Mouse (Mus musculus) adipocyte (in vitro differentiated cells): ENCODE measurements around the gene Zranb3.
"Not testable (repeated sequence)": the region's sequence is repeated elsewhere in the genome, so short reads cannot be mapped to it uniquely, and the experiment has no call there.

Source experiments
- DNase-seq: peaks from one replicate; pipeline ENCODE4 v3.0.0-alpha.2; 2016; ENCODE audit warnings: low spot score

Gene Zranb3

DNA sequence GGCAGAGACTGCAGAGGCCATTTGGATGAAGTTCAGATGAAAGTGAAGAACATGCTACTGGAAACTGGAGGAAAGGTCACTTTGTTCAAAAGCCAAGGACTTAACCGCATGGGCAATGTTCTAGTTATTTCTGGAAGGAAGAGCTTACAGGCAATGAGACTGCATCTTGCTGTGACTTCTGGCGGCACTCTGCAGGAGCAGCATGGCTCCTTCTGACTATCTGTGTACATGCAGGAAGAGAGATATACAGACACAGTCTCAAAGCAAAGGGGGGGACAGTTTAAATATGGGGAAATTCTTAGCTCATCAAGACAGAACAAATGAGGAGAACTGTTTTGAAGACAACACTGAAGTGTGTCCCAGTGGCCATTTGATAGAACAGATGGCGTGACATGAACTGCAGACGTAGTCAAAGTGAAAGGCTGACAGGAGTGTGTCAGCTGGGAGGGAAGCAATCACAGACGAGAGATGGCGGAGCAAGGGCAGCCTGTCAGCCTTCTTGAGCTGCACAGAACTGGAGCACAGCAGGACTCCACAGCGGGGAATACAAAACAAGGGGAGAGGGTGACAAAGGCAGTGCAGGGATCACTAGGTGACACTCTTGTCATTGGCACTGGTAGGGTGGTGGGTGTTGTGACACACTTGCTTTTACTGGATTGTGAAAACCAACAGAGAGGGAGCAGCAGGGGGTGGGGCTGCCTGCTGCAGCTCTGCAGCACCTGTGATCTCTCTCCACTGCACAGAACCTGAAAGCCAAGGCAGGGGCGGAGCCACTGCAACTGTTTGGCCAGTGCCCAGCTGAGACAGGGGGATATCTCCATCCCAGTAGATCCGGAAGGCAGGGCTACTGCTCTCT, 112.7 kb downstream of the Zranb3 start:
- peak; percentile 81 for DNase-seq

DNA sequence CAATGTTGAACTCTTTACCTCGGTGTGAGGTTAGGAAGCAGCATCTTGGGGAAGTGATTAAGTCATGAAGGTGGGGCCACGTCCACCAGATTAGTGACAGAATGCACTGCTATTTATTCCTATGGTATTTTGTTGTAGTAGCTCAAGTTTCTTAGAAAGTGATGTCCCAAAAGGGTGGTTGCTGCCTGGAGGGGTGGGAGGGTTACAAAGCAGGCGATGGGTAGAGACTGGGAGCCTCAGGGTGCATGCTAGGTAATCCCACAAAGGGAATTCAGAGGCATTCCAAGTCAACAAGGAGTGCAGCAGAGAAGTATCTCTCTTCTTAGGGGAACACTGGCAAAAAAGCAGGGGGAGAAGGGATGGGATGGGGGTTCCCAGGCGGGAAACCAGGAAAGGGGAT, 113.5 kb downstream of the Zranb3 start:
- DNase-seq, result no peak

- no peak for DNase-seq
Measured at GRCm38 (mm10) chr1:127988246-127988645, 114.6 kb downstream of the Zranb3 start.

- no peak for DNase-seq
Measured at GRCm38 (mm10) chr1:127985391-127985790, 117.5 kb downstream of the Zranb3 start.

DNA sequence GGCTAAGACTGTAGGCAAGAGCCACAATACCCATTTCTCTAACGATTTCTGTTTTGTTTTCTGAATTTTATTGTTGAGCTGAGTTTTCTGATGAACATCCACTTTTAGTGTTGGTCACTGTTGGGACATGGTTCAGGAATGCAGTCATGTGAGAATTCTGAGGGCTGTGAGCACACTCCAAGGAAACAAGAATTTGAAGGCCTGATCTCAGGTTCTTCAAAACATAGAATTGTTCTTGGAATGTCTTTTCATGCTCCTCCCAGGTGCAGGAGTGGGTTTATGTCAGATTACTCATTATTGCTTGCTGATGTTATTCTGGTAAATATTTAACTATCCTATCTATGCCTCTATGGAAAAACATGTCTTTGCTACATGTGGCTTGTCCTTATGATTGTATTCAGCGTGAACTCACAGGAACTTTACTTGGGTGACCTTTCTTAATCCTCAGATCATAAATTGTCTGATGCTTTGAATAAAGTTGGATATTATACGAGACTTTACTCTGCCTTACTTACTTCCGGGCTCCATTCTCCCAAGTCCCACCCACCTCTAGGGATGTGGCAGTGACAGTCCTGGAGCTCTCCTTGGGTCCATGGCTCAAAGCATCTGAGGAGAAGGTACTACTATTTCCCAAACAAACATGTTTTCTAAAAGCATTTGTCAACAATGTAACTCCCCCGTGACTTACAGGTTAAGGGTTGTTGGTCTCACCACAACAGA, 119.4 kb downstream of the Zranb3 start:
- DNase-seq, result peak; percentile 12

DNA sequence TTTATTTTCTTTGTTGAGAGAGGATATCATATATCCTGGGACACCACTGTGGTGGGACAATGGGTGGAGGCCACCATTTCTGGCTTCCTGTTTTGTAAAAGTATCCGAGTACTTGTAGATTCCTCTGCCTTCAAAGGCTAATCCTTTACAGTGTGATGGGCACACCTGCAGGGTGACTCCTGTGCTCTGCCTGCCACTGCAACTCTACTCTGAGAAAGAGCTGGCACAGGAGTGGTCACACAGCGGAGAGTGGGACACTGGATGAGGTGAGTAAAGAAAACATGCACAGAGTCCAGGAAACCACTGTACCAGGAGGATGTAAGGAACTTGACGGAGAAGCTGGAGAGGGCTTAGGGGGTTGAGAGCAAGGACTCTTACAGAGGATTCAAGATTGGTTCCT, 120.6 kb downstream of the Zranb3 start:
- no peak for DNase-seq

GRCm38 (mm10) chr1:127980911-127981559, 121.8 kb downstream of the Zranb3 start:
- DNase-seq, result peak; percentile 23

- DNase-seq, result peak; percentile 9
Measured at GRCm38 (mm10) chr1:127978125-127978524, 124.7 kb downstream of the Zranb3 start.

GRCm38 (mm10) chr1:127976106-127976505, 126.7 kb downstream of the Zranb3 start:
- no peak for DNase-seq

DNA sequence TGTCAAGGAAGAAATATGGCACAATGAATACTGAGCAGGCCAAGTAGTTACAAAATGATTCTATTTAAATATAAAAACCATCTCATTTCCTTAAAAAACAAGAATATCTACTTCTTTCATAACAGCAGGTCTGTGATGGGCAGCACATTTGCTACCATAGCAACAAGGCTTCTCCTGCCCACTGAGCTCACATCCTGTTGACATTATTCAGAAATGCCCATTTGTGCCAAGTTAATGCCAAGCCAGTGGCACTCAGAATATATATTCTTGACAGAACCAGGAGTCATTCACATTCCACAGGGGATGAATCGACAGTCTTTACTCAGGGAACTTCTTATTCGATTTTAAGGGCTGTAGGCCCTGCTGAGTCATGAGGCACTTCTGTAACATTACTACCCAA, 127.2 kb downstream of the Zranb3 start:
- peak; percentile 43 for DNase-seq

DNA sequence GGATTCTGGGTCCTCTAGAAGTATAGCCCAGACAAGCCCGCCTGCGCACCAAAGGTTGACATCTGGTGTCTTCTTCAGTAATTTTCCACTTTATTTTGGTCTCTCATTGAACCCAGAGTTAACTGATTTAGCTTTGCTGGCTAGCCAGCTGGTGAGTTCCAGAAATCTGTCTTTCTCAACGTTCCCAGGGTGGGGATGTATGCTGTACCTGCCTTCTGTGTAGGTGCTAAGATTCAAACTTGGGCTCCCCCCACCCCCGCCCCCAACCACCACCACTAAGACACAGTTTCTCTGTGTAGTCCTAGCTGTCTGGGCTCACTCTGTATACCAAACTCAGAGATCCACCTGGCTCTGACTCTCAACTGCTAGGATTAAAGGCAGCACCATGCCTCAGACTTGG, 128.8 kb downstream of the Zranb3 start:
- no peak for DNase-seq

DNA sequence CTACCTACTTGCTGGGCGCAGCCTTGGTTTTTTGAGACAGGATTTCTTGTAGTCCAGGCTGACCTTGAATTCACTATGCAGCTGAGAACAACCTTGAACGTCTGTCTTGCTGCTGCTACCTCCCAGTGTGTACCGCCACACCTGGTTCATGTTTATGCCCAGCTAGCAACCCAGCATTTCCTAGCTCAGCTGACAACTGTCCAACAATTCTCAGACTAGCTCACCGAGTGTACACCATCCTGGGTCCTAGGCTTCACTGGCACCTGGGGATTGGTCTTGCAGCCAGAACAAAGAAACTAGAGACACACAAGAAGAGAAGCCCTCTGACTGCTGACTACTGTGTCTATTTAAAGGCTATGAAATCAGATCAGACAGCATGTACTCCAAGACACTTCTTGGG, 132.0 kb downstream of the Zranb3 start:
- no peak for DNase-seq

GRCm38 (mm10) chr1:127963326-127963725, 139.5 kb downstream of the Zranb3 start:
- no peak for DNase-seq

GRCm38 (mm10) chr1:127961140-127961539, 141.7 kb downstream of the Zranb3 start:
- DNase-seq, result peak; percentile 31

GRCm38 (mm10) chr1:127959312-127959718, 143.5 kb downstream of the Zranb3 start:
- no peak for DNase-seq

GRCm38 (mm10) chr1:127958801-127959200, 144.0 kb downstream of the Zranb3 start:
- no peak for DNase-seq

DNA sequence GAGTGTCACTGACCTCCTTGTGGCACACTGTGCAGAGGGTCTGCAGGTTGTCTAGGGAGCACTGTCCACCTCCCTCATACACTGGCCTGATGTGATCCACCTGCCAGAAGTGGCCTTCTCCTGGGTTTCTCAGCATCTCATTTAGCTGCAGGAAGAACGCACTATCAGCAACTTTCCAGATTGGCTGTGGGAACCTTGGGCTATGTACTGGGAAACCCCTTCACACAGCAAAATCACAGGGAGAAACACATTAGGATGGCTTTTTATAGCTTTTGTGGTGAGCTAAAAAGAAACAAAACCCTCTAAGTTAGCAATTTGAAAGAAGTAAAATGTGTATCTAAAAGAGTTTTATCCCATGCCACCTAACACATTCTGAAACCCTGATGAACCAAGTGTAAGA, 146.3 kb downstream of the Zranb3 start:
- no peak for DNase-seq

GRCm38 (mm10) chr1:127954800-127955199, 148.0 kb downstream of the Zranb3 start:
- no peak for DNase-seq

- not testable (repeated sequence) for DNase-seq
Measured at GRCm38 (mm10) chr1:127954198-127954597, 148.6 kb downstream of the Zranb3 start.

DNA sequence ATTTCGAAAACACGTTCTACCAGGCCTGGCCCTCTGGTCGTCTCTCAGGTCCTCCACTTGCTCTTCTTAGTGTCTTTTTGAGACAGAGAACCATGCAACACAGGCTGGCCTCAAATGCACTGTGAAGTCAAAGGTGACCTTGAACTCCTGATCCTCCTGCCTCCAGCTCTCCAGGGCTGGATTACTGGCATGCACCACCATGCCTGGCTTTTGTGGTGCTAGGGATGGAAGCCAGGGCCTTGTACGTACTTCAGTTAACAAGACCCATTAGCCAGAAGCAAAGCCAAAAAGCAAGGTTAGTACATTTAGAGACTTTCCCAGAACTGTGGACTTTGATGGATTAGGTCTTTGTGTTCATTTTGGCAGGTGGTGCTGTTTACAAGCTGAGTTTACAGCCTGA, 150.6 kb downstream of the Zranb3 start:
- DNase-seq, result no peak

GRCm38 (mm10) chr1:127948748-127949147, 154.1 kb downstream of the Zranb3 start:
- DNase-seq, result no peak

- DNase-seq, result no peak
Measured at GRCm38 (mm10) chr1:127946615-127947249, 156.1 kb downstream of the Zranb3 start.
